Mouse (Mus musculus) adrenal gland, adult 2 months (tissue): ENCODE measurements around the gene Rtca. TPM values are rescaled to one million over a fixed set of nuclear protein-coding genes. Genes with fewer than 3 reads are reported as not detected.

ENCODE experiments used
- DNase-seq: peaks from one replicate; pipeline ENCODE4 v3.0.0; 2021
- polyA plus RNA-seq: library from polyadenylated mRNA; depleted of rRNA; stranded (reverse); fragments of >200 nt; gene quantifications from 2 replicates; pipeline ENCODE4 v1.2.3, GENCODE M21; 2012; rRNA removed
- total RNA-seq, 2 experiments: library from RNA; stranded (reverse); gene quantifications; 2 replicates each; pipeline ENCODE4 v1.2.3; 2021

Rtca gene
- total and polyA plus RNA-seq, 3 experiments = 27.4 to 37.1 (median 28.6) TPM

- no peak for DNase-seq
Observed at GRCm38 (mm10) chr3:116476686-116477298, 31.2 kb downstream of the Rtca start.

GRCm38 (mm10) chr3:116474602-116475001 lies 33.4 kb downstream of the Rtca start:
- peak; percentile 63 for DNase-seq

GRCm38 (mm10) chr3:116465709-116466108 lies 42.3 kb downstream of the Rtca start:
- DNase-seq = no peak

- no peak for DNase-seq
Observed at GRCm38 (mm10) chr3:116464318-116464717, 43.7 kb downstream of the Rtca start.

GRCm38 (mm10) chr3:116461053-116461452 lies 47.0 kb downstream of the Rtca start:
- DNase-seq = no peak

GRCm38 (mm10) chr3:116454529-116454928 lies 53.5 kb downstream of the Rtca start:
- no peak for DNase-seq

- no peak for DNase-seq
Observed at GRCm38 (mm10) chr3:116450741-116451140, 57.3 kb downstream of the Rtca start.

- no peak for DNase-seq
Observed at GRCm38 (mm10) chr3:116444327-116444726, 63.7 kb downstream of the Rtca start.

GRCm38 (mm10) chr3:116442788-116443187 lies 65.2 kb downstream of the Rtca start:
- DNase-seq = no peak

- no peak for DNase-seq
Observed at GRCm38 (mm10) chr3:116441518-116442205, 66.3 kb downstream of the Rtca start.

GRCm38 (mm10) chr3:116440066-116440997 lies 67.7 kb downstream of the Rtca start:
- no peak for DNase-seq

Other genes starting within 250 kb of the Rtca start
- 10 to 100 TPM; 11.0 to 14.9 TPM for gene Cdc14a, start 84.2 kb downstream of the Rtca start, total RNA-seq
- 10.8 and 14.0 TPM in 2 replicates for gene Cdc14a, start 84.2 kb downstream of the Rtca start, polyA plus RNA-seq
- 10 to 100 TPM; 83.9 to 91.5 TPM for gene Dbt, start 4.9 kb upstream of the Rtca start, total RNA-seq
- gene Dbt, start 4.9 kb upstream of the Rtca start, polyA plus RNA-seq = 13.2 and 21.4 TPM in 2 replicates
- gene Lrrc39, start 54.8 kb upstream of the Rtca start, total RNA-seq = 1 to 10 TPM; 2.0 to 3.2 TPM
- 0.31 and 0.43 TPM in 2 replicates for gene Lrrc39, start 54.8 kb upstream of the Rtca start, polyA plus RNA-seq
- gene Sass6, start 86.8 kb upstream of the Rtca start, total RNA-seq = 1 to 10 TPM; 1.9 to 3.5 TPM
- 0.21 and 0.38 TPM in 2 replicates for gene Sass6, start 86.8 kb upstream of the Rtca start, polyA plus RNA-seq
- 10 to 100 TPM; 11.5 to 16.4 TPM for gene Trmt13, start 106.4 kb upstream of the Rtca start, total RNA-seq
- 1.8 and 2.3 TPM in 2 replicates for gene Trmt13, start 106.4 kb upstream of the Rtca start, polyA plus RNA-seq
- gene Mfsd14a, start 154.5 kb upstream of the Rtca start, total RNA-seq = 10 to 100 TPM; 48.9 to 55.8 TPM
- 7.1 and 8.1 TPM in 2 replicates for gene Mfsd14a, start 154.5 kb upstream of the Rtca start, polyA plus RNA-seq
- gene Gm43191, start 173.1 kb upstream of the Rtca start, total RNA-seq = not detected
- not detected in 2 replicates for gene Gm43191, start 173.1 kb upstream of the Rtca start, polyA plus RNA-seq
- 10 to 100 TPM; 20.2 to 26.7 TPM for gene Slc35a3, start 204.6 kb upstream of the Rtca start, total RNA-seq
- gene Slc35a3, start 204.6 kb upstream of the Rtca start, polyA plus RNA-seq = 1.1 TPM in 2 replicates